Comparison of ENCODE assay signal across 17 mouse cellular contexts in the genomic region with DNA sequence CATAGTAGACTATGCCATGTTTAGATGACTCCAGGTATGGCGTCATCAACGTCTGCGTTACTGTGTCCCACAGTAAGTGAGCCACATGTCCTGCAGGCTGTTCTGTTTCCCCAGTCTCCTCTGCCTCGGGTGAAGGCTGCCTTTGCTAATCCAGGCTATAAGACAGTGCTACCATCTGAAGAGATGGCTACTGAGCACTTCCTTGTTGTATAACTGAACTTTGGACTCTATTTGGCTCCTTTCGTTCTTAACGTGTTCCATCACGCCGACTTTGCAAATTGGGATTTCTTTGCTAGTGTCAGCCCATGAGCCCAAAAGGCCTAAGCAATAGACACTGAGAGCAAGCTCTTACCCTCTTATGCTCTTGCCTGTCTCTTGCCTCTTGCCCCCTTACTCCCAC. TPM values are rescaled to one million over a fixed set of nuclear protein-coding genes. Genes with fewer than 3 reads are reported as not detected.
A peak's percentile ranks its signal among the peaks of the same experiment; 100 is the strongest.
DNase-seq lines count a peak whose midpoint lies in the region; TF ChIP-seq lines count a peak whose summit lies in the region.
"Had no signal": no experiment of that assay in that cellular context is flagged by ENCODE, and none has a peak within 500 bp of the region (broad histone marks: within the 10 kb centered on the region; RNA-seq: fewer than 3 reads in every experiment).

No protein-coding gene starts in this region.

- no peak for TF ChIP-seq POLR2A in kidney, adult 2 months (IDR thresholded peaks at IDR 0.05; ENCODE audit: low read depth, low read length)

- H3K27me3 ChIP-seq in kidney, adult 2 months (replicated peaks; ENCODE audit: control insufficient read depth, insufficient read depth, low read length): no peaks in the 10 kb centered on the region
- H3K27me3 ChIP-seq: embryonic facial prominence, embryonic 12.5 days; forebrain, embryonic 12.5 days had no signal

- no peaks in the 10 kb centered on the region for H3K4me1 ChIP-seq in kidney, adult 2 months (ENCODE audit: control insufficient read depth, insufficient read depth, low read length)
- H3K4me1 ChIP-seq: embryonic facial prominence, embryonic 12.5 days had no signal

- H3K36me3 ChIP-seq in kidney, adult 2 months (ENCODE audit: control insufficient read depth, insufficient read depth, low read length): no peaks in the 10 kb centered on the region

- no peak overlapping the region for H3K4me3 ChIP-seq in kidney, adult 2 months (ENCODE audit: insufficient read depth, low read depth, low read length)
- H3K4me3 ChIP-seq: embryonic facial prominence, embryonic 10.5 days; embryonic facial prominence, embryonic 12.5 days; forebrain, embryonic 10.5 days; forebrain, embryonic 12.5 days had no signal

- peak; percentile 14 for DNase-seq in kidney, adult 2 months
- no peak for DNase-seq in kidney, postnatal 25 days
- DNase-seq in gonadal fat pad, adult 2 months (ENCODE audit: low read depth): peak; percentile 77
- DNase-seq in natural killer cell, adult 2 months (ENCODE audit: low spot score in 2 of 2): no peak
- DNase-seq in adrenal gland, postnatal 4 days (ENCODE audit: low spot score in 2 of 2): no peak
- DNase-seq: adrenal gland, adult 2 months; adrenal gland, postnatal 10 days; adrenal gland, postnatal 25 days; cerebellum, adult 11-12 months; cerebellum, adult 2 months; cerebellum, adult 9-10 months; cerebellum, postnatal 10 days; cerebellum, postnatal 25 days had no signal

- no peak for TF ChIP-seq CTCF in kidney, adult 2 months (conservative IDR thresholded peaks at IDR 0.05; ENCODE audit: insufficient read depth, insufficient read length, low read depth, low read length)

- WGBS in kidney, adult 2 months: 73% methylated on average over 8 of the region's 8 CpGs

- no peak overlapping the region for H3K27ac ChIP-seq in kidney, adult 2 months (ENCODE audit: insufficient read depth, low read depth, low read length)
- H3K27ac ChIP-seq: embryonic facial prominence, embryonic 10.5 days; embryonic facial prominence, embryonic 12.5 days; forebrain, embryonic 10.5 days; forebrain, embryonic 12.5 days had no signal

RNA-seq across cellular contexts. Expression of a gene that starts 6.3 kb away (rescaled TPM):
- polyA plus RNA-seq in kidney, adult 2 months (2012; rRNA removed): 1.5 and 2.0 TPM in 2 replicates
- 0.57 and 0.72 TPM in 2 replicates for polyA plus RNA-seq in gonadal fat pad, adult 2 months (2012; rRNA removed)
- 1 to 10 TPM; 4.9 to 5.7 TPM for total RNA-seq in adrenal gland, postnatal 4 days (2021)

RNA-seq across cellular contexts. Expression of a gene that starts 27.2 kb away (rescaled TPM):
- polyA plus RNA-seq in kidney, adult 2 months (2012; rRNA removed): 35.7 and 37.0 TPM in 2 replicates
- polyA plus RNA-seq in gonadal fat pad, adult 2 months (2012; rRNA removed): 25.1 and 25.6 TPM in 2 replicates
- total RNA-seq in adrenal gland, postnatal 4 days (2021): 10 to 100 TPM; 38.9 to 42.3 TPM

RNA-seq across cellular contexts. Expression of a gene that starts 31.9 kb away (rescaled TPM):
- polyA plus RNA-seq in kidney, adult 2 months (2012; rRNA removed): 98.5 and 142 TPM in 2 replicates
- 121 and 171 TPM in 2 replicates for polyA plus RNA-seq in gonadal fat pad, adult 2 months (2012; rRNA removed)
- 100 to 1,000 TPM; 445 to 477 TPM for total RNA-seq in adrenal gland, postnatal 4 days (2021)

Comparison
In these comparisons a context has a peak if more than half of its experiments do, and no peak if none do; other contexts are left out.
1. DNase-seq: peak in kidney, adult 2 months (single experiment) and gonadal fat pad, adult 2 months (single experiment); none in kidney, postnatal 25 days (0 of 2), natural killer cell, adult 2 months (0 of 2) and adrenal gland, postnatal 4 days (0 of 2).